Mouse (Mus musculus) midbrain, embryonic 14.5 days (tissue): ENCODE measurements at regions not wholly inside any gene's neighbourhood (a gene's known extent, or its start where the extent isn't known, plus 50 kb on each side); places are given as distances from the start of the nearest gene placed in this dataset.

Experiments used
- ATAC-seq: fragments of 200-750 bp; cut with Nextera tagmentation; 2 replicates; pipeline ENCODE4 v1.8.0; 2017; ENCODE audit warnings: moderate number of reproducible peaks, moderate library complexity; ENCODE audit not compliant: low FRiP score, low TSS enrichment
- DNase-seq: peaks from one replicate; pipeline ENCODE4 v3.0.0-alpha.2; 2015
- H3K27ac ChIP-seq: fragments of 300-500 bp; sonication (generic); replicated peaks from 2 replicates; pipeline ENCODE4 v1.5.1; 2014; ENCODE audit warnings: mild to moderate bottlenecking, low read depth, low read length, moderate library complexity
- H3K27me3 ChIP-seq: fragments of 300-500 bp; sonication (generic); 2 replicates; pipeline ENCODE4 v1.6.1; 2014; ENCODE audit warnings: low read length, control low read depth, mixed read lengths; ENCODE audit not compliant: control insufficient read depth, insufficient read depth
- H3K36me3 ChIP-seq: fragments of 300-500 bp; sonication (generic); 2 replicates; pipeline ENCODE4 v1.6.1; 2014; ENCODE audit warnings: low read length, control low read depth; ENCODE audit not compliant: control insufficient read depth, insufficient read depth
- H3K4me1 ChIP-seq: fragments of 300-500 bp; sonication (generic); 2 replicates; pipeline ENCODE4 v1.6.1; 2014; ENCODE audit warnings: mild to moderate bottlenecking, antibody characterized with exemption, low read length, control low read depth; ENCODE audit not compliant: control insufficient read depth, insufficient read depth
- H3K4me2 ChIP-seq: fragments of 300-500 bp; sonication (generic); 2 replicates; pipeline ENCODE4 v1.6.1; 2014; ENCODE audit warnings: mild to moderate bottlenecking, low read length, moderate library complexity
- H3K4me3 ChIP-seq: fragments of 300-500 bp; sonication (generic); replicated peaks from 2 replicates; pipeline ENCODE4 v1.5.1; 2014; ENCODE audit warnings: low read depth, low read length
- H3K9ac ChIP-seq: fragments of 300-500 bp; sonication (generic); replicated peaks from 2 replicates; pipeline ENCODE4 v1.6.1; 2014; ENCODE audit warnings: mild to moderate bottlenecking, low read length, moderate library complexity
- H3K9me3 ChIP-seq: fragments of 300-500 bp; sonication (generic); 2 replicates; pipeline ENCODE4 v1.6.1; 2016; ENCODE audit warnings: low read length, control low read depth, mixed read lengths; ENCODE audit not compliant: control insufficient read depth
- WGBS: fragments of 180-500 bp; shearing (Covaris S2); extraction: QIAGEN DNeasy Blood & Tissue Kit; methylation state at CpG from one replicate; pipeline ENCODE4 v1.1.7; 2014; 5-methylcytosine and 5-hydroxymethylcytosine counted together

DNA sequence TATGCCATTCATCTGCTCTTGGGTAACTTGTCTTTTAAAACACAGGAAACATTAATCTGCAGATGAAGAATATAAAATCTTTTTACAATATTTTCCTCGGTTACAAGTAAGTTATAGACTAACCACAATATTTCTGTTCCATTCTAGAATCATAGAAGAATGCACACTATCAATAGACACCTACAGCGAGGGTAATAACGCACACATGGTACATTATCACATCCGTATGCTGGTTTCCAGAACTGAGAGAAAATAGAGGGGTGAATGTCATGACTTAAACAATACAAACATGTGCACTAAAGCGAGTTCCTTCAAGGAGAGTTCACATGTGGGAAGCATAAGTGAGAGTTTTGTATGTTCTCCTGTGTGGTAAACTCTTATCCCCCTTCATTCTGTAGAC, 641.3 kb downstream of the Fat4 start:
- H3K27ac ChIP-seq: no peak overlapping the region
- 93% methylated on average over 5 of the region's 5 CpGs for WGBS
- DNase-seq: no peak
- H3K27me3 ChIP-seq: no peaks in the 10 kb centered on the region
- no peak for ATAC-seq
- no peak overlapping the region for H3K9ac ChIP-seq
- H3K4me2 ChIP-seq: no peak overlapping the region
- no peaks in the 10 kb centered on the region for H3K36me3 ChIP-seq
- no peak overlapping the region for H3K4me3 ChIP-seq
- no peaks in the 10 kb centered on the region for H3K4me1 ChIP-seq
- no peaks in the 10 kb centered on the region for H3K9me3 ChIP-seq

- Histone ChIP-seq H3K4me1 (no peaks in the 10 kb centered on the region), H3K4me3 (no peak overlapping the region), H3K27ac (no peak overlapping the region), H3K4me2 (no peak overlapping the region), H3K36me3 (no peaks in the 10 kb centered on the region), H3K9ac (no peak overlapping the region), H3K9me3 (no peaks in the 10 kb centered on the region), H3K27me3 (no peaks in the 10 kb centered on the region)
- DNase-seq (no peak), ATAC-seq (no peak)
- WGBS: 87% methylated on average over 2 of the region's 2 CpGs
These were observed 650.8 kb downstream of the Fat4 start for GRCm38 (mm10) chr3:39537515-39537914.

GRCm38 (mm10) chr3:39540530-39541118, 653.9 kb downstream of the Fat4 start:
- Histone ChIP-seq H3K4me1 (no peaks in the 10 kb centered on the region), H3K4me3 (no peak overlapping the region), H3K36me3 (no peaks in the 10 kb centered on the region), H3K9me3 (no peaks in the 10 kb centered on the region), H3K27ac (no peak overlapping the region), H3K9ac (no peak overlapping the region), H3K4me2 (no peak overlapping the region), H3K27me3 (no peaks in the 10 kb centered on the region)
- DNase-seq: no peak
- WGBS: 79% methylated on average over 7 of the region's 7 CpGs
- no peak for ATAC-seq

DNA sequence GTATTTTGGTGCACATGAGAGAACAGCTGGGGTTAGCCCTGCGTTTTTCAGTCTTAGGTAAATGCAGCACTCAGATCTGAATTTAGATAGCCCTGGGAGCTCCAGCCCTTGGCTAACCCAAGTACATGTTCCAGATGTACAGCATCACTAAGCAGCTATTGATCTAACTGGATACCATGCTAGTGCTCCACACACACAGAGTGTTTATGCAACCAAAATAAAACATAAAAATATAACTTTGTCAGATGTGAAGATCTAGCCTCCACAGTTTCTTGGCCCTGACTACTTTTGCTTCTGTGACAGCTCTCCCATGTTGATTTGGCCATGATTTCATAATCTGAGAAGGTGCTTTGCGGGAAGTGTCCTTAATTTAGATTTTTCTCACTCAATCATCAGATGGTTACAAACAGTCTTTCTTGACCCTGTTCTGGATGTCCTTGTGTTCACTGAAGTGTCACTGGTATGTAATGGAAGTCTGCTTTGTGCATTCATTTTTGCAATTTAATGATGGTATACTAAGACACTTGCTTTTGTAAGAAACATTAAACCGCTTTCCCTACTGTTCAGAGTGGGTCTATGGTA, 672.8 kb downstream of the Fat4 start:
- Histone ChIP-seq H3K36me3 (no peaks in the 10 kb centered on the region), H3K9me3 (no peaks in the 10 kb centered on the region), H3K27ac (no peak overlapping the region), H3K4me1 (no peaks in the 10 kb centered on the region), H3K9ac (no peak overlapping the region), H3K27me3 (no peaks in the 10 kb centered on the region), H3K4me3 (no peak overlapping the region), H3K4me2 (no peak overlapping the region)
- WGBS: 92% methylated on average over 3 of the region's 3 CpGs
- no peak for ATAC-seq
- DNase-seq: no peak

- no peaks in the 10 kb centered on the region for H3K27me3 ChIP-seq
- no peak overlapping the region for H3K4me2 ChIP-seq
- no peaks in the 10 kb centered on the region for H3K36me3 ChIP-seq
- DNase-seq (no peak), ATAC-seq (no peak)
- H3K4me3 ChIP-seq: no peak overlapping the region
- no peaks in the 10 kb centered on the region for H3K9me3 ChIP-seq
- no peaks in the 10 kb centered on the region for H3K4me1 ChIP-seq
- H3K27ac ChIP-seq: no peak overlapping the region
- no peak overlapping the region for H3K9ac ChIP-seq
- 100% methylated on average over 1 of the region's 1 CpGs for WGBS
These were observed 674.2 kb downstream of the Fat4 start for GRCm38 (mm10) chr3:39560951-39561350.

GRCm38 (mm10) chr3:39571444-39572237, 684.9 kb downstream of the Fat4 start:
- DNase-seq (no peak), ATAC-seq (no peak)
- Histone ChIP-seq H3K27ac (no peak overlapping the region), H3K9me3 (no peaks in the 10 kb centered on the region), H3K4me3 (no peak overlapping the region), H3K4me2 (no peak overlapping the region), H3K27me3 (no peaks in the 10 kb centered on the region), H3K9ac (no peak overlapping the region), H3K36me3 (no peaks in the 10 kb centered on the region), H3K4me1 (no peaks in the 10 kb centered on the region)
- WGBS: 80% methylated on average over 5 of the region's 5 CpGs

- Histone ChIP-seq H3K27me3 (no peaks in the 10 kb centered on the region), H3K27ac (no peak overlapping the region), H3K4me3 (no peak overlapping the region), H3K4me1 (no peaks in the 10 kb centered on the region), H3K9ac (no peak overlapping the region), H3K9me3 (no peaks in the 10 kb centered on the region), H3K4me2 (no peak overlapping the region), H3K36me3 (no peaks in the 10 kb centered on the region)
- DNase-seq: no peak
- ATAC-seq: no peak
- WGBS: 85% methylated on average over 3 of the region's 3 CpGs
These were observed 688.5 kb downstream of the Fat4 start for GRCm38 (mm10) chr3:39575200-39575599.

DNA sequence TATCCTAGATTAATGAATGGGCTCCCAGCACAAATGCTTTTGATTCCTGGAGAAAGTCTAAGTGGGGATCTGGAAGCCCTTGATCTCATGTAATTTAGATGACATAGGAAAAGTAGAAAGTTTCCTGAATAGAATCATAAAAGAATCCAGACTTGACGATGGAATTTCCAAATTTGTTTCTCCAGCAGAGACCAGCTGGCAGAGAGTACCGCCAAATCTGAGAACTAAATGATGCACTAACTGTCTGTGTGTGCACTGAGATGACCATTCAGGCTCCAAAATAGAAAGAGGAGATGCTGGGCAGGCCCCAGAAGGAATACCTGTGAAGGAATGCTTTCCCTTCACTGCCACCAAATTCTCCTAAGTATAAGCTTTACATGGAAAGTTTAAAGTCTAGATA, 704.6 kb downstream of the Fat4 start:
- H3K4me3 ChIP-seq: no peak overlapping the region
- H3K36me3 ChIP-seq: no peaks in the 10 kb centered on the region
- ATAC-seq: no peak
- H3K27ac ChIP-seq: no peak overlapping the region
- no peak for DNase-seq
- H3K9me3 ChIP-seq: no peaks in the 10 kb centered on the region
- H3K4me1 ChIP-seq: no peaks in the 10 kb centered on the region
- no peaks in the 10 kb centered on the region for H3K27me3 ChIP-seq
- no peak overlapping the region for H3K9ac ChIP-seq
- 92% methylated on average over 2 of the region's 2 CpGs for WGBS
- no peak overlapping the region for H3K4me2 ChIP-seq
